Mouse (Mus musculus): ENCODE data around the gene Polr2g. TPM values are rescaled to one million over a fixed set of nuclear protein-coding genes. Genes with fewer than 3 reads are reported as not detected.

The Polr2g gene
- polyA plus RNA-seq, 1 experiment from 2014 or later, result 129 TPM

DNA sequence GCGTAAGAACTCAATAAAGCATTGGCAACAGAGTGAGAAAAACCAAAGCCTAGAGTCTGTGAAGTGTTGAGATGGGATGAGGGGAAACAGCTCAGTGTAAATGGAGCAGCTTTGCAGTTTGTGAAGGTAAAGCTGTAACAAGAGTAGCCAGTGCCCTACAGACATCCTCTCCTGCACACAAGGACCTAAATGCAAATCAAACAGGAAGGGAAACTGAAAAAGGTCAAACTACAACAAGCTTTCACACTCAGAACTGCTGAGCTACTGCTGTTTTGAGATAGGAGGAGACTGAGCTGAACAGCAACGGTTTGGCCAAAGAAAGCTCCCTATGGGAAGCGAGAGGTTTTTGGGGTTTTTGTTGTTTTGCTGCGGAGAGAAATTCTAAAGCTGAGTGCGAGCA, 8.4 kb upstream of the Polr2g start:
- no peak for ATAC-seq (replicated peaks)
- 90% methylated on average over 5 of the region's 5 CpGs for WGBS
- H3K9me3 ChIP-seq, result no peaks in the 10 kb centered on the region
- no peak overlapping the region for H3K27ac ChIP-seq
- peaks cover 14% of the 10 kb centered on the region for H3K36me3 ChIP-seq (replicated peaks)
- H3K4me1 ChIP-seq, result peaks cover 18% of the 10 kb centered on the region
- H3K4me3 ChIP-seq, result no peak overlapping the region
- no peaks in the 10 kb centered on the region for H3K27me3 ChIP-seq (replicated peaks)
- no peak overlapping the region for H3K9ac ChIP-seq
- no peak overlapping the region for H3K4me2 ChIP-seq

DNA sequence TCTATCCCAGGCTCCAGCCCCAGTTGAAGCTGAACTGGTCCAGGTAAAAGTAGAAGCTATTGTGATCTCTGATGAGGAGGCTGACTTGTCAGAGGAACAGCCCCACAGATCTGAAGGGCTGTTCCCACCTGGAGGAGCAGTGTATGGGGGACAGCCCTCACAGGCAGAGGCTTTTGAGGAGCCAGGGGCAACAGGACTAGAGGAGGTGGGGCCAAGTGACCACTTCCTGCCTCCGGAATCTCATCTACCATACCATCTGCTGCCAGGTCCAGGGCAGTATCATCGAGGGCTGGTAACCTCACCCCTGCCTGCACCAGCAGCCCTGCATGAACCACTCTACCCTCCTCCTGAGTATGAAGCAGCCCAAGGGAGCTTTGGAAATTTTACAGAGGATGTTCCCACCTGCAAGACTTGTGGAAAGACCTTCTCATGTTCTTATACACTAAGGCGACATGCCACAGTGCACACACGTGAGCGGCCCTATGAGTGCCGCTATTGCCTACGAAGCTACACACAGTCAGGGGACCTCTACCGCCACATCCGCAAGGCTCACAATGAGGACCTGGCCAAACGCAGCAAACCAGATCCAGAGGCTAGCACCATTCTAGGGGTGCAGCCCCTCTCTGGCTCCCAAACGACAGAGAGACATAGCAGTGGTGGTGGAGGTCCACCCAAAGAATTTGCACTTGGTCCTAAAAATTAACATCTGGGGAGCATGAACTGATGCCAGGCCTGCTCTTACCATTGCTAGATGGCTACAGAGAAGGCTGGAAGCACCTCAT, 5.7 kb upstream of the Polr2g start:
- no peak overlapping the region for H3K4me3 ChIP-seq
- peaks cover 7% of the 10 kb centered on the region; the same call in 1 of the 2 replicates for H3K36me3 ChIP-seq (replicated peaks)
- no peaks in the 10 kb centered on the region for H3K27me3 ChIP-seq (replicated peaks)
- WGBS, result 91% methylated on average over 11 of the region's 11 CpGs
- H3K27ac ChIP-seq, result no peak overlapping the region
- no peak overlapping the region for H3K9ac ChIP-seq
- H3K9me3 ChIP-seq, result no peaks in the 10 kb centered on the region
- H3K4me2 ChIP-seq, result no peak overlapping the region
- H3K4me1 ChIP-seq, result peaks cover 21% of the 10 kb centered on the region
- ATAC-seq (replicated peaks), result no peak

DNA sequence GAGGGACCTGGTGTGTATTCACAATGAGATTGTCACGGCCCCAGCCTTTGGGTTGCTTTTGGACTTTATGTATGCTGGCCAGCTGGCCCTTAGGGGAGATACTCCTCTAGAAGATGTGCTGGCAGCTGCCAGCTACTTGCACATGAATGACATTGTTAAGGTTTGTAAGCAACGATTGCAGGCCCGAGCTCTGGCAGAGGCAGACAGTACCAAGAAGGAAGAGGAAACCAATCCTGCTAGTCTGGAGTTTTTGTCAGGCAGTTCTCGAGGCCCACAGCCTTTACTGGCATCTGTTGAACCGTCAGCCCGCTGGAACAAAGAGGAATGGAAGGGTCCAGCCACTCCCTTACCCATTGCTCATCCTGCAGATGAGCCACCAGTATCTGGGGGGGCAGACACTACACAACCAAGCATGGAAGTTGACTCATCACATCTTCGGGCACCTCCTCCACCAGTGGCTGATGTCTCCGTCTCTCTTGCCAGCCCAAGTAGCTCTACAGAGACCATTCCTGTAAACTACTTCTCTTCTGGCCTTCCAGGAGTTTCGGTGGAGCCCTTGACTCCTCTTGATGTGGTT, 4.9 kb upstream of the Polr2g start:
- H3K36me3 ChIP-seq (replicated peaks), result peaks cover 3% of the 10 kb centered on the region; the same call in 1 of the 2 replicates
- peaks cover 28% of the 10 kb centered on the region for H3K4me1 ChIP-seq
- peak overlapping the region; percentile 74 for H3K4me2 ChIP-seq
- no peak overlapping the region for H3K9ac ChIP-seq
- H3K9me3 ChIP-seq, result no peaks in the 10 kb centered on the region
- ATAC-seq (replicated peaks), result no peak
- no peaks in the 10 kb centered on the region for H3K27me3 ChIP-seq (replicated peaks)
- H3K4me3 ChIP-seq, result peak overlapping the region; percentile 67
- peak overlapping the region; percentile 96 for H3K27ac ChIP-seq
- WGBS, result 85% methylated on average over 9 of the region's 9 CpGs

DNA sequence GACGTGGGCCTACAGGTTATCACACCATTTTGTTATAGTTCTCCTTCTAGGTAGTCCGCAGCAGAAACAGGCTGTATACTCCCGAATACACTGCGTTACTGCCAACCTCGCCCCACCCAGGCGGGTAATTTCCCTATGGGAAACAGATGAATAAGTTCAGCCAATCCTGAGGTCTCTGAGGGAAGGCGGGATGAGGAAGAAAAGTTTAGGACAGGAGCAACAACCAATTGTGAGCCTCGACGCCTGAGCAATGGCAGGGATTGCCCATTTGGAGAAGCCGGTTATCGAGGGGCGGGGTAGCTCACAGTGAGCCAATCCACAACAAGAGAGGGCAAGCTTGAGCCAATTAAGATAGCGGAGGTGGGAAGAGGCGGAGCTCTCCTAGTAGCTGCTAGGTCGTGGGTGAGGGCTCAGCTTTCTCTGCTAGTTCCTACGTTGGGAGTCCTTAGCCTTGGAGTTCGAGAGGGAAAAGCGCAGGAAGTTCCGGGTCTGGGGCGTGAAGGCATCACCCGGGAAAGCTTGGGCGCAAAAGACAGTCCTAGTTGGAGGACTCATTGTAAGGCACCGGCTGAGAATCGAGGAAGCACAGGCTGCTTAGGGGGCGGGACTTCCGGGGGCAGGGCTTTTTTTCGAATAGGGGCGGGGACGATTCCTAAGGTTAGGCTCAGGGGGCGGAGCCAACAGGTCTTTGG, 3.9 kb upstream of the Polr2g start, which contains the start of gene Zbtb3:
Gene Zbtb3, plus strand, starts transcription at position 426 of the 692 bp plus-strand sequence.
- under 1% methylated on average over 30 of the region's 30 CpGs for WGBS
- Histone ChIP-seq H3K9me3 (no peaks in the 10 kb centered on the region), H3K4me3 (peak within 1 kb of the TSS; percentile 67), H3K36me3 (replicated peaks) (peaks cover 3% of the 10 kb centered on the region; the same call in 1 of the 2 replicates), H3K27me3 (replicated peaks) (no peaks in the 10 kb centered on the region), H3K4me2 (peak within 1 kb of the TSS; percentile 74), H3K27ac (peak within 1 kb of the TSS; percentile 96), H3K9ac (peak within 1 kb of the TSS; percentile 65), H3K4me1 (peaks cover 35% of the 10 kb centered on the region)
- peak; percentile 98 for ATAC-seq (replicated peaks)

DNA sequence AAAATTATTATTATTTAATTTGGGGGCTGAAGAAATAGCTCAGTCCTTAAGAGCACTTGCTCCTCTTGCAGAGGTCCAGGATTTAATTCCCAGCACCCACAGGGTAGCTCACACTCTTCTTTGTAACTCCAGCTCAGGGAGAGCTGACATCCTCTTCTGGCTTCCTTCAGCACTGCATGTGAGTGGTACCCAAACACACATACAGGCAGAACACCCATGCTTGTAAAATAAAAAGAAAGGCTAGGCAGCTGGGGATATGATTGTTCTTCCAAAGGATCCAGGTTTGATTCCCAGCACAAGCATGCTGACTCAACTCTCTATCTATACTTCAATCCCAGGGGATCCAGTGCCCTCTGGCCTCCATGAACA, 554 bp upstream of the Polr2g start:
- peaks cover 5% of the 10 kb centered on the region for H3K36me3 ChIP-seq (replicated peaks)
- peaks cover 37% of the 10 kb centered on the region for H3K4me1 ChIP-seq
- H3K4me3 ChIP-seq, result peak overlapping the region; percentile 85; the same call in 1 of the 2 replicates
- H3K27me3 ChIP-seq (replicated peaks), result no peaks in the 10 kb centered on the region
- ATAC-seq (replicated peaks), result no peak
- no peak overlapping the region for H3K9ac ChIP-seq
- peak overlapping the region; percentile 92 for H3K4me2 ChIP-seq
- 0 out of 2 replicates have a peak overlapping the region, but pooled peaks have one; percentile 68 for H3K27ac ChIP-seq
- no peaks in the 10 kb centered on the region for H3K9me3 ChIP-seq

DNA sequence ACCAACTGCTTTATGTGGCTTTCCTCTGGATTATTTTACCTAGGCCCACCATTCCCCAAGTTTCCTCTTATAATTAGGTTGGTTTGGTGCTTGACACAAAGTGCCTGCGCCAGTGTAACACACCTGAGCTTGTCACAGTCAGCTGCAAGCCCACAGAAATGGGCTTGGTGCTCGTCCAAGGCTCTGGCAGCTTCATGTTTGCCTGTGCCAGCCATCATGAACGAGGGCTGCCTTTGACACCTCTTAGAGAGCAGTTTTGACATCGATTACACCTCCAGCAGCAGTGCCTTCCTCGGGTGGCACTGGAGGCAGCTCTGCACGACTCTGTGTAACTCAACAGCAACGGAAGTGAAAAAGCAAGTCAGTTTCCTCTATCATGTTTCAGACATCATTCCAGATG, 8.2 kb downstream of the Polr2g start:
- Histone ChIP-seq H3K4me1 (peaks cover 19% of the 10 kb centered on the region), H3K27ac (no peak overlapping the region), H3K36me3 (replicated peaks) (peaks cover 20% of the 10 kb centered on the region), H3K9ac (no peak overlapping the region), H3K4me3 (no peak overlapping the region), H3K27me3 (replicated peaks) (no peaks in the 10 kb centered on the region), H3K9me3 (no peaks in the 10 kb centered on the region), H3K4me2 (no peak overlapping the region)
- 83% methylated on average over 7 of the region's 7 CpGs for WGBS
- no peak for ATAC-seq (replicated peaks)

DNA sequence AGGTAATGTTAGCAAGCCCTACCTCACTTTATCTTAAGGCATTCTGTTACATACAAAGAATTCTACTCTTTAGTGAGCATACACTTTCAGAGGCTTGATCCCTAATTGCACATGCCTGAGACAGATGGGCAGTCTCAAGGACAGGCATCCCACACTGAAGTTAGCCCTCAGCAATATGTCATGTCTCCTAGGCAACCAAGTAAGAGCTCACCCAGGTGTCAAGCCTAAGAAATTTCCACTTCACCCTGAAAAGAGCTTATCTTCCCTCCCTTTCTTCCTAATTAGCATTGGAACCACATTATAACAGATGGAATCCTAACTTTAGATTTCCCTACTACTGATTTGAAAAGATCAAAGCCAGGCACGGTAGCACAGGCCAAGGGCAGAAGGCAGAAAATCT, 9.2 kb downstream of the Polr2g start:
- 0 out of 2 replicates have a peak overlapping the region, but pooled peaks have one; percentile 17 for H3K9ac ChIP-seq
- no peaks in the 10 kb centered on the region for H3K27me3 ChIP-seq (replicated peaks)
- no peak overlapping the region for H3K4me2 ChIP-seq
- H3K4me1 ChIP-seq, result peaks cover 25% of the 10 kb centered on the region
- H3K27ac ChIP-seq, result peak overlapping the region; percentile 43
- H3K9me3 ChIP-seq, result no peaks in the 10 kb centered on the region
- H3K4me3 ChIP-seq, result no peak overlapping the region
- no peak for ATAC-seq (replicated peaks)
- H3K36me3 ChIP-seq (replicated peaks), result peaks cover 18% of the 10 kb centered on the region
- WGBS, result 31% methylated on average over 1 of the region's 1 CpGs

DNA sequence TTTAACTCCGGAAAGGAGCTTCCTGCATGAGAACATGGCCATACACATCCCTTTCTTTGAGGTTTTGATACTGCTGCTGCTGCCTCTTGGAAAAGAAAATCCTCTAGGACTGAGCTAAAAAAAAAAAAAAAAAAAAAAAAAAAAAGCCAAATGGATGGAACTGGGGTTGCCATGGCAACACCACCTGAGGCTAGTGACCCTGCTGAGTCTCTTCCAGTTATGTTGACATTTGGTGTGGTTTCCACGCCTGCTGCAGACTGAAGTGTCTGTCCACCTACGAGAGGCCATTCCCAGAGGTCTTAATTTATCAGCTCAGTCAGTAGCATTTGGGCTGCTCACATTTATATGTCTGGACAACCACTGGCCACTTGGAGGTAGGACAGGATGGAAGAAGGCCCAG, 9.9 kb downstream of the Polr2g start:
- no peak for ATAC-seq (replicated peaks)
- H3K27ac ChIP-seq, result peak overlapping the region; percentile 43

DNA sequence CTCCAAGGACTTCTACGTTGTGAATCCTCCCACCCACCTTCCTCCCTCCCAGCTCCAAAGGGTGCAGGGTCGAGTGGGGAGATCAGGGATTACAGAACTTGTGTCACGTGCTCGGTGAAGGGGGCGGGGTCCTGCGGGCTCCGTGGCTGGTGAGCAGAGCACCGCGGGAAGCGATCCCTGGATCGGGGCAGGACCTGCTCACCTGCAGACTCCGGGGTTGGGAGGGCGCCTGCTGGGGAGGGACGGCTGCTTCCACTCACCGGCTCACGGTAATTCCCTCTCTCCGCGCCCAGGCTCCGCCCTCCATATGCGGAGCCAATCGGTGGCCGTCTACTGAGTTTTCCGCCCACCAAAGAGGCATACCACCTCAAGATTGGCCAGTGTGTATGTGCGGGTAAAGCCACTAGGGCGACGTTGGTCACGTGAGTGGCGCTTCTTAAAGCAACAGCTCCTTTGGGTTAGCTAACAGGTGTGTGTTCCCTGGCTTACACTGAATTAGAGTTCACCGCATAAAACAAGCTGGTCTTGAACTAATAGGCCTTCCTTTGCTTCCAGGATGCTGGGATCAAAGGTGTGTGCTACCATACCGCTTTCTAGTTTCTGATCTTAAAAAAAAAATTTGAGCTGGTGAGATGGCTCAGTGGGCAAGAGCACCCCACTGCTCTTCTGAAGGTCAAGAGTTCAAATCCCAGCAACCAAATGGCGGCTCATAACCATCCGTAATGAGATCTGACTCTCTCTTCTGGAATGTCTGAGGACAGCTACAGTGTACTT, 12.2 kb downstream of the Polr2g start, which contains the start of gene Taf6l:
Gene Taf6l, minus strand, starts transcription at position 410 of the 774 bp plus-strand sequence.
- Histone ChIP-seq H3K4me3 (peak within 1 kb of the TSS; percentile 93), H3K4me1 (peaks cover 25% of the 10 kb centered on the region), H3K4me2 (peak within 1 kb of the TSS; percentile 77), H3K9ac (peak within 1 kb of the TSS; percentile 78), H3K27me3 (replicated peaks) (no peaks in the 10 kb centered on the region), H3K27ac (peak within 1 kb of the TSS; percentile 89), H3K9me3 (no peaks in the 10 kb centered on the region), H3K36me3 (replicated peaks) (peaks cover 16% of the 10 kb centered on the region; the same call in 1 of the 2 replicates)
- peak; percentile 99 for ATAC-seq (replicated peaks)
- WGBS, result under 1% methylated on average over 32 of the region's 32 CpGs

More for the DNA sequence above, 9.9 kb downstream of the Polr2g start:
- Histone ChIP-seq H3K4me2 (no peak overlapping the region), H3K4me3 (no peak overlapping the region), H3K36me3 (replicated peaks) (peaks cover 12% of the 10 kb centered on the region), H3K4me1 (peaks cover 25% of the 10 kb centered on the region), H3K27me3 (replicated peaks) (no peaks in the 10 kb centered on the region), H3K9ac (no peak overlapping the region), H3K9me3 (no peaks in the 10 kb centered on the region)
- WGBS, result 12% methylated on average over 3 of the region's 3 CpGs

DNA sequence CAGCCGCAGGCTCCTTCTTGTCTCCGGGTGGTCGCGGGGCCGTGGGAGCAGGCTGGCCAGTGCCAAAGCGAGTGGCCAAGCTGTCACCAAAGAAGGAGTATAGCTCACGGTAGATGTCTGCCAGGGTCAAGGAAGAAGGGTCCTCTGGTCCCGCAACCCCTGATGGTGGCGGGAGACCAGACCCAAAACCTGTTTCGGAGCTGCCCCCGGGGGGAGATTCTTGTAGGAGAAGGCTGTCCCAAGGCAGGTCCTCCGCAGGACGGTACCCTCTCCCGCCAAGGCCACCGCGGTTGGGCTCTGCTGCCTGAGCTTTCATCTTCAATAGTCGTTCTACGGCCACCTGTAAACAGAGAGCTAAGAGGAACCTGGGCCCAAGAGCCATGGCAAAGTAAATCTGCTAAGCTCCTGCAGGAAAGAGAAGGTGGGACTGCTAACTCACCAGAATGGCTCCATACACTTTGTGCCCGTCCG, 23.4 kb downstream of the Polr2g start:
- H3K4me1 ChIP-seq, result peaks cover 40% of the 10 kb centered on the region
- H3K9me3 ChIP-seq, result no peaks in the 10 kb centered on the region
- H3K27ac ChIP-seq, result peak overlapping the region; percentile 98
- H3K36me3 ChIP-seq (replicated peaks), result peaks cover 3% of the 10 kb centered on the region; the same call in 1 of the 2 replicates
- H3K27me3 ChIP-seq (replicated peaks), result no peaks in the 10 kb centered on the region
- ATAC-seq (replicated peaks), result peak; percentile 1
- peak overlapping the region; percentile 65 for H3K4me3 ChIP-seq
- 4% methylated on average over 20 of the region's 20 CpGs for WGBS
- H3K9ac ChIP-seq, result peak overlapping the region; percentile 87
- peak overlapping the region; percentile 94 for H3K4me2 ChIP-seq

DNA sequence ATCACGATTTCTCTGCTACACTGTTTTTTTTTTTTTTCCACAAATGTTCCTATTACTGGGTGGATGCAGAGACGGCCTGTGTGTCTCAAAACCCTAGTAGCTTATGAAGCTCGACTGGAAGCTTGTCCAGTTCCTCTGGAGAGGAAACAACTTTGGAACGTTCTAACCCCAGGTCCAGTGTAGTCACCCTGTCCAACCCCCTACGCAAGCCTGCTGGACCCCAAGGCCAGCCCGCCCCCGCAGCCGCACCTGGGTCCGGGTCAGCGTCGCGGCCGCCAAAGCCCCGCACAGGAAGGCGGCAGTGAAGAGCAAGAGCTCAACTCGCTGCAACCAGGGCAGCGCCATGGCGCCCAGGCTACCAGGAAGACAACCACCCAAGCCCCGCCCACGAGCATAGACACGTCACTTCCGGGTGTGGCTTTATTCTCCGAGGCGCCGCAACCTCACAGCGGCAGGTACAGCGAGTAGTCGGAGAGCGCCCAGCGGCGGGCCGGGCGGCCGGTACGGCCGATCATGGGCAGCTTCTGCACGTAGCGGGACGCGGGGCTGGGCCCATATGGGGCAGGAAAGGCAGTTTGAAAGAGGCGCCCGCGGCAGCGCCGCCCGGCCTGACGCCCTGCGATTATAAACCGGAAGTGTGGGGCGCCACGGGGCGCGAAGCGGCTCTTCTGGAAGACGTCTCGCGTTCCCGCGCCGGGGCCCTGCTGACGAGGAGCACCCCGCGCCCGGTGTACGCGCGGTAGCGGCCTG, 24.1 kb downstream of the Polr2g start, which contains the start of gene Tmem179b:
Gene Tmem179b, minus strand, starts transcription at position 382 of the 750 bp plus-strand sequence.
- H3K27me3 ChIP-seq (replicated peaks), result no peaks in the 10 kb centered on the region
- H3K27ac ChIP-seq, result peak within 1 kb of the TSS; percentile 98
- H3K9ac ChIP-seq, result peak within 1 kb of the TSS; percentile 87
- H3K36me3 ChIP-seq (replicated peaks), result peaks cover 6% of the 10 kb centered on the region
- H3K4me1 ChIP-seq, result peaks cover 40% of the 10 kb centered on the region
- no peaks in the 10 kb centered on the region for H3K9me3 ChIP-seq
- 1% methylated on average over 66 of the region's 68 CpGs for WGBS
- H3K4me2 ChIP-seq, result peak within 1 kb of the TSS; percentile 94
- peak within 1 kb of the TSS; percentile 65 for H3K4me3 ChIP-seq
- ATAC-seq (replicated peaks), result peak; percentile 95
